Mouse (Mus musculus) MEL (cell line): ENCODE measurements around the gene Nme9. TPM values are rescaled to one million over a fixed set of nuclear protein-coding genes. Genes with fewer than 3 reads are reported as not detected.

Experiments used
- DNase-seq: peaks from one replicate; pipeline ENCODE4 v3.0.0; 2011; ENCODE audit warnings: low read depth, low spot score
- H3K27ac ChIP-seq: 2 replicates; pipeline ENCODE4 v1.5.1; 2012; ENCODE audit warnings: low read depth, mild to moderate bottlenecking, control low read depth, low read length, moderate library complexity; ENCODE audit not compliant: control insufficient read depth
- H3K27me3 ChIP-seq, 2 experiments: fragments of 150-350 bp in 1 of 2; sonication (generic) in 1 of 2; 2 replicates each; pipeline ENCODE4 v1.6.1; 2012; ENCODE audit warnings: low read length in 2 of 2, mild to moderate bottlenecking in 2 of 2, improper control_type of control experiment in 1 of 2, moderate library complexity in 1 of 2; ENCODE audit not compliant: insufficient read depth in 2 of 2, control insufficient read depth in 1 of 2
- H3K36me3 ChIP-seq, 2 experiments: 2 replicates each; pipeline ENCODE4 v1.6.1; 2012 to 2014; ENCODE audit warnings: low read length in 2 of 2, improper control_type of control experiment in 1 of 2, inconsistent platforms in 1 of 2, mild to moderate bottlenecking in 1 of 2; ENCODE audit not compliant: insufficient read depth in 2 of 2, control insufficient read depth in 1 of 2
- H3K4me1 ChIP-seq, 2 experiments: fragments of 150-350 bp in 1 of 2; sonication (generic) in 1 of 2; 2 replicates each; pipeline ENCODE4 v1.6.1; 2012; ENCODE audit warnings: low read length in 2 of 2, improper control_type of control experiment in 1 of 2, mild to moderate bottlenecking in 1 of 2; ENCODE audit not compliant: insufficient read depth in 2 of 2, control insufficient read depth in 1 of 2
- H3K4me3 ChIP-seq, 2 experiments: fragments of 150-350 bp in 1 of 2; sonication (generic) in 1 of 2; 2 replicates each; pipeline ENCODE4 v1.5.1; 2012; ENCODE audit warnings: low read depth in 2 of 2, low read length in 2 of 2, mild to moderate bottlenecking in 2 of 2, moderate library complexity in 2 of 2, control low read depth in 1 of 2, improper control_type of control experiment in 1 of 2; ENCODE audit not compliant: control insufficient read depth in 1 of 2, insufficient read depth in 1 of 2
- H3K79me2 ChIP-seq: 2 replicates; pipeline ENCODE4 v1.6.1; 2012; ENCODE audit warnings: mild to moderate bottlenecking, low read length, moderate library complexity; ENCODE audit not compliant: control insufficient read depth, poor library complexity, insufficient read depth
- H3K9ac ChIP-seq: 2 replicates; pipeline ENCODE4 v1.6.1; 2012; ENCODE audit warnings: low read depth, mild to moderate bottlenecking, control low read depth, low read length, moderate library complexity; ENCODE audit not compliant: control insufficient read depth, poor library complexity, severe bottlenecking
- H3K9me3 ChIP-seq: fragments of 150-350 bp; sonication (generic); replicated peaks from 2 replicates; pipeline ENCODE4 v1.6.1; 2012; ENCODE audit warnings: mild to moderate bottlenecking, low read length, improper control_type of control experiment, moderate library complexity; ENCODE audit not compliant: insufficient read depth
- BHLHE40 ChIP-seq: IDR thresholded peaks from 2 replicates; pipeline ENCODE4 v1.6.1; 2012; ENCODE audit warnings: low read depth, mild to moderate bottlenecking, inconsistent platforms, low read length, improper control_type of control experiment, borderline replicate concordance
- CHD1 ChIP-seq: IDR thresholded peaks from 2 replicates; pipeline ENCODE4 v1.6.1; 2012; ENCODE audit warnings: low read depth, mild to moderate bottlenecking, inconsistent platforms, low read length, improper control_type of control experiment
- CHD2 ChIP-seq: IDR thresholded peaks from 2 replicates; pipeline ENCODE4 v1.6.1; 2011; ENCODE audit warnings: low read length, improper control_type of control experiment
- E2F4 ChIP-seq: IDR thresholded peaks from 2 replicates; pipeline ENCODE4 v1.6.1; 2011; ENCODE audit warnings: low read depth, low read length, improper control_type of control experiment, borderline replicate concordance
- EP300 ChIP-seq, 2 experiments: IDR thresholded peaks; 2 replicates each; pipeline ENCODE4 v1.6.1; 2011; ENCODE audit warnings: improper control_type of control experiment in 2 of 2, low read length in 2 of 2, low read depth in 1 of 2, mild to moderate bottlenecking in 1 of 2
- GATA1 ChIP-seq: IDR thresholded peaks from 2 replicates; pipeline ENCODE4 v1.6.1; 2011; ENCODE audit warnings: low read depth, low read length, improper control_type of control experiment
- MEF2A ChIP-seq: IDR thresholded peaks from 2 replicates; pipeline ENCODE4 v1.6.1; 2014; ENCODE audit warnings: low read depth, mild to moderate bottlenecking, inconsistent platforms, low read length, improper control_type of control experiment; ENCODE audit not compliant: poor library complexity, insufficient replicate concordance, severe bottlenecking; ENCODE audit errors: extremely low read depth
- MXI1 ChIP-seq: IDR thresholded peaks from 2 replicates; pipeline ENCODE4 v1.6.1; 2011; ENCODE audit warnings: mild to moderate bottlenecking, low read depth, low read length, improper control_type of control experiment
- MYC ChIP-seq: IDR thresholded peaks from 2 replicates; pipeline ENCODE4 v1.6.1; 2011; ENCODE audit warnings: low read depth, mild to moderate bottlenecking, low read length, improper control_type of control experiment, moderate library complexity
- NELFE ChIP-seq: IDR thresholded peaks from 2 replicates; pipeline ENCODE4 v1.6.1; 2011; ENCODE audit warnings: low read depth, low read length, improper control_type of control experiment
- NRF1 ChIP-seq: IDR thresholded peaks from 2 replicates; pipeline ENCODE4 v1.6.1; 2014; ENCODE audit warnings: low read depth, mild to moderate bottlenecking, inconsistent platforms, low read length, improper control_type of control experiment, moderate library complexity; ENCODE audit not compliant: poor library complexity, insufficient read depth, severe bottlenecking
- POLR2A ChIP-seq, 2 experiments: IDR thresholded peaks; 2 replicates each; pipeline ENCODE4 v1.6.1; 2011 to 2012; ENCODE audit warnings: low read length in 2 of 2, mild to moderate bottlenecking in 2 of 2, control low read depth in 1 of 2, improper control_type of control experiment in 1 of 2, low read depth in 1 of 2, moderate library complexity in 1 of 2; ENCODE audit not compliant: control insufficient read depth in 1 of 2, insufficient read depth in 1 of 2, poor library complexity in 1 of 2
- RCOR1 ChIP-seq: IDR thresholded peaks from 2 replicates; pipeline ENCODE4 v1.6.1; 2012; ENCODE audit warnings: low read depth, mild to moderate bottlenecking, inconsistent platforms, low read length, improper control_type of control experiment
- SIN3A ChIP-seq: IDR thresholded peaks from 2 replicates; pipeline ENCODE4 v1.6.1; 2012; ENCODE audit warnings: low read length, improper control_type of control experiment, inconsistent platforms
- TBP ChIP-seq: IDR thresholded peaks from 2 replicates; pipeline ENCODE4 v1.8.0; 2011; ENCODE audit warnings: low read depth, low read length, improper control_type of control experiment
- USF2 ChIP-seq, 2 experiments: IDR thresholded peaks; 2 replicates each; pipeline ENCODE4 v1.6.1; 2011 to 2012; ENCODE audit warnings: improper control_type of control experiment in 2 of 2, low read length in 2 of 2, borderline replicate concordance in 1 of 2, inconsistent platforms in 1 of 2, low read depth in 1 of 2, mild to moderate bottlenecking in 1 of 2; ENCODE audit not compliant: insufficient read depth in 1 of 2
- polyA plus RNA-seq, 2 experiments: library from polyadenylated mRNA; stranded (reverse) in 1 of 2; unstranded in 1 of 2; fragments of >175 nt in 1 of 2; fragments of >200 nt in 1 of 2; gene quantifications; 2 replicates each; pipeline versions ENCODE4 v1.2.1 to v1.2.4; 2012; ENCODE audit warnings: low replicate concordance in 2 of 2, low read depth in 1 of 2; ENCODE audit not compliant: insufficient read length in 2 of 2, insufficient read depth in 1 of 2, missing spikeins in 1 of 2
- total RNA-seq: library from RNA; depleted of rRNA; stranded (reverse); fragments of 300-350 nt; gene quantifications from 2 replicates; pipeline ENCODE4 v1.2.3, GENCODE M21; 2012

The Nme9 gene
- total and polyA plus RNA-seq, 3 experiments = 0.40 to 0.92 TPM; not detected in 1

DNA sequence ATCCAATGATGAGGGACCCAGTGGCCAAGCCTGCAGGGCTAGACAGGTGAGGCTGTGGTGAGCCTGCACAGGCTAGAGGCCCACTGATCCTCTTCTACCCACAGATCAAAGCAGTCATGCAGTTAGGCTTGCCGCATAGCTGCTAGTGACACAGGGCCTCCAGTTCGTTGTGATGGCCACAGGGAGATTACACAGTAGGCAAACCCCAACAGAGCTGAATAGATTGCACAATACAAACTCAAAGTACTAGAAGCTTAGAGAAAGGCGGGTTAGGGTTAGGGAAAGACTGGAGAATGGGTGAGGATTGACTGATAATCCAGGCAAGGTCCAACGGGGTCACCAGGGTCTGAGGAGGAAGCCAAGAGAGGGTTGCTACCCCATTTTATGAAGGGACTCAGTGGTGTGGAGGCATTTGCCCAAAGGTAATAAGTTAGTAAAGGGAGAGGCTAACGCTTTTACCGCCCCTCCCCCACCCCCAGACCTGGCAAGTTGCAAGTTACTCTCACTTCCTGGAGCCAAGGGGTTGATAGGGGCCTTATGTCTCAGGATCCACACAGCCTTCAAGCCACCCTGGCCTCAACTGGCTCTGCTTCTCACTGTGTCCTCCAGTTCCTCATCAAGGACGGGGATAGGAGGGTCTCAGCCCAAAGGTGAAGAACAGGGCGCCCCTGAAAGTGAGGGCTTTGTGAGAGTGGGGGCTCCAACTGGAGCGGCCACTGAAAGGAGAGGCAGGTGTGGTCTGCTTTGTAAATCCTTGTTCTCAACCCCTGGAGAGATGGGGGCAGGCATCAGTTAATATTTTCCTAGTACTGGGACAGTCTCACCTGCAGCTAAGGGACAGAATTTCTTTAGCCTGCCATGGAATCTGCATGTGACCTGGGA, 27.3 kb upstream of the Nme9 start:
- H3K4me1 ChIP-seq = no peaks in the 10 kb centered on the region
- H3K79me2 ChIP-seq = no peaks in the 10 kb centered on the region
- H3K9me3 ChIP-seq = no peaks in the 10 kb centered on the region
- no peaks in the 10 kb centered on the region for H3K36me3 ChIP-seq
- TF ChIP-seq USF2 (IDR thresholded peaks at IDR 0.05; ENCODE audit: borderline replicate concordance in 1 of 2, insufficient read depth in 1 of 2, low read depth in 1 of 2, low read length in 2 of 2) (no peak), GATA1 (no peak), EP300 (IDR thresholded peaks at IDR 0.05; ENCODE audit: low read depth in 1 of 2, low read length in 2 of 2) (no peak)
- H3K27me3 ChIP-seq = peaks cover 0 to 20% of the 10 kb centered on the region in 2 experiments; a peak in 3 of 4 replicates
- no peak overlapping the region for H3K9ac ChIP-seq
- H3K27ac ChIP-seq = no peak overlapping the region
- no peak for DNase-seq
- no peak overlapping the region for H3K4me3 ChIP-seq

DNA sequence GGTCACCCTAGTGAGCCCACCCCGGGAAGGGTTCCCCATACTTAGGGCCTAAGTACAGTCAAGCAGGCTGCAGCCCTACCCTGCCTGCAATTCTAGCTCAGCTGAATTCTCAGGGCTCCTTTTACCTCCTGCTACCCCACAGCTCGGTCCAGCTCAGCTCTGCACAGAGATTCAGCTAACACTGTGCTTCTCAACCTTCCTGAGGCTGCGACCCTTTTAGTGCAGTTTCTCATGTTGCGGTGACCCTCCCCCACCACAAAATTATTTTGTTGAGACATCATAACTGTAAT, 26.8 kb upstream of the Nme9 start:
- H3K27ac ChIP-seq = no peak overlapping the region
- no peak overlapping the region for H3K9ac ChIP-seq

DNA sequence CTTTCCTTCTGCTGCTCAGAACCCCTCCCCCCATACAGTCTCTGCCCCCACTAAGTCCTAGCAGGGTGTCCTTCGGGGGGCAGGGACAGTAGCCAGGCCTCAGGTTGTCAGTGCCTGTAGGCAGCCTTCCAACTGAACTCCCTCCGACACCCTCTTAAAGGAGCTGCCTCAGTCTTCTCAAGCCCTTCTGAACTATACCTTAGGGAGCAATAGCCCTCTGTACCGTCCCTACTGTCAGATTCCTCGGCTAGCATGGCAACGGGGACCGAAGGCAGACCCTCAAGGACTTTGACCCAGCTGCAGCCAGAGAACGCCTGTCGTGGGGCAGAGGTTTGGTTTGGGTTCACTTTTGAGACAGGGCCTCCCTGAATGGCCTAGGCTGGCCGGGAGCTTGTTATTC, 26.0 kb upstream of the Nme9 start:
- TF ChIP-seq E2F4 = no peak
- no peak for TF ChIP-seq TBP
- no peak for TF ChIP-seq NELFE
- TF ChIP-seq CHD1 = no peak
- no peak for TF ChIP-seq CHD2
- TF ChIP-seq POLR2A (IDR thresholded peaks at IDR 0.05; ENCODE audit: control insufficient read depth in 1 of 2, insufficient read depth in 1 of 2, low read depth in 1 of 2, low read length in 2 of 2, poor library complexity in 1 of 2) = no peak
- no peak for TF ChIP-seq USF2 (IDR thresholded peaks at IDR 0.05; ENCODE audit: borderline replicate concordance in 1 of 2, insufficient read depth in 1 of 2, low read depth in 1 of 2, low read length in 2 of 2)
- TF ChIP-seq MXI1 = no peak
- TF ChIP-seq SIN3A = no peak

More for the DNA sequence above, 26.8 kb upstream of the Nme9 start:
- DNase-seq = no peak
- Histone ChIP-seq H3K27me3 (peaks cover 0 to 20% of the 10 kb centered on the region in 2 experiments; a peak in 3 of 4 replicates), H3K79me2 (no peaks in the 10 kb centered on the region), H3K36me3 (no peaks in the 10 kb centered on the region), H3K9me3 (no peaks in the 10 kb centered on the region), H3K4me3 (no peak overlapping the region), H3K4me1 (no peaks in the 10 kb centered on the region)
- TF ChIP-seq E2F4 = no peak
- no peak for TF ChIP-seq MEF2A
- TF ChIP-seq CHD1 = no peak
- no peak for TF ChIP-seq EP300 (IDR thresholded peaks at IDR 0.05; ENCODE audit: low read depth in 1 of 2, low read length in 2 of 2)
- no peak for TF ChIP-seq TBP
- TF ChIP-seq RCOR1 = no peak
- no peak for TF ChIP-seq BHLHE40
- TF ChIP-seq MYC = no peak
- no peak for TF ChIP-seq NRF1
- TF ChIP-seq NELFE = no peak

More for the DNA sequence above, 26.0 kb upstream of the Nme9 start:
- Histone ChIP-seq H3K36me3 (no peaks in the 10 kb centered on the region), H3K27ac (no peak overlapping the region), H3K27me3 (peaks cover 0 to 21% of the 10 kb centered on the region in 2 experiments; a peak in 3 of 4 replicates), H3K9me3 (no peaks in the 10 kb centered on the region), H3K4me1 (no peaks in the 10 kb centered on the region), H3K4me3 (no peak overlapping the region), H3K79me2 (no peaks in the 10 kb centered on the region), H3K9ac (no peak overlapping the region)
- DNase-seq = no peak
